Mouse (Mus musculus) midbrain, embryonic 10.5 days (tissue): ENCODE measurements around the gene Pbrm1. TPM values are rescaled to one million over a fixed set of nuclear protein-coding genes. Genes with fewer than 3 reads are reported as not detected.

Experiments
- DNase-seq: peaks from one replicate; pipeline ENCODE4 v3.0.0-alpha.2; 2017; ENCODE audit warnings: low spot score
- H3K27ac ChIP-seq: fragments of 300-500 bp; sonication (generic); replicated peaks from 2 replicates; pipeline ENCODE4 v1.5.1; 2016; ENCODE audit warnings: mild to moderate bottlenecking
- H3K27me3 ChIP-seq: fragments of 300-500 bp; sonication (generic); 2 replicates; pipeline ENCODE4 v1.6.1; 2016; ENCODE audit warnings: low read depth, mild to moderate bottlenecking; ENCODE audit not compliant: poor library complexity, severe bottlenecking
- H3K36me3 ChIP-seq: fragments of 300-500 bp; sonication (generic); 2 replicates; pipeline ENCODE4 v1.6.1; 2016; ENCODE audit warnings: mild to moderate bottlenecking, moderate library complexity
- H3K4me1 ChIP-seq: fragments of 300-500 bp; sonication (generic); 2 replicates; pipeline ENCODE4 v1.6.1; 2016
- H3K4me3 ChIP-seq: fragments of 300-500 bp; sonication (generic); 2 replicates; pipeline ENCODE4 v1.5.1; 2016; ENCODE audit warnings: mild to moderate bottlenecking, moderate library complexity
- H3K9me3 ChIP-seq: fragments of 300-500 bp; sonication (generic); replicated peaks from 2 replicates; pipeline ENCODE4 v1.6.1; 2016; ENCODE audit warnings: mild to moderate bottlenecking
- WGBS: fragments of 180-500 bp; shearing (Covaris S2); methylation state at CpG from one replicate; pipeline ENCODE4 v1.1.7; 2016; 5-methylcytosine and 5-hydroxymethylcytosine counted together
- polyA plus RNA-seq: library from polyadenylated mRNA; unstranded; fragments of >200 nt; fragmentation: Nextera tagmentation; extraction: Ambion mirVana; gene quantifications from 2 replicates; pipeline ENCODE4 v1.2.1, GENCODE M21; 2016

Pbrm1 gene
- polyA plus RNA-seq, 1 experiment from 2014 or later: 158 TPM

DNA sequence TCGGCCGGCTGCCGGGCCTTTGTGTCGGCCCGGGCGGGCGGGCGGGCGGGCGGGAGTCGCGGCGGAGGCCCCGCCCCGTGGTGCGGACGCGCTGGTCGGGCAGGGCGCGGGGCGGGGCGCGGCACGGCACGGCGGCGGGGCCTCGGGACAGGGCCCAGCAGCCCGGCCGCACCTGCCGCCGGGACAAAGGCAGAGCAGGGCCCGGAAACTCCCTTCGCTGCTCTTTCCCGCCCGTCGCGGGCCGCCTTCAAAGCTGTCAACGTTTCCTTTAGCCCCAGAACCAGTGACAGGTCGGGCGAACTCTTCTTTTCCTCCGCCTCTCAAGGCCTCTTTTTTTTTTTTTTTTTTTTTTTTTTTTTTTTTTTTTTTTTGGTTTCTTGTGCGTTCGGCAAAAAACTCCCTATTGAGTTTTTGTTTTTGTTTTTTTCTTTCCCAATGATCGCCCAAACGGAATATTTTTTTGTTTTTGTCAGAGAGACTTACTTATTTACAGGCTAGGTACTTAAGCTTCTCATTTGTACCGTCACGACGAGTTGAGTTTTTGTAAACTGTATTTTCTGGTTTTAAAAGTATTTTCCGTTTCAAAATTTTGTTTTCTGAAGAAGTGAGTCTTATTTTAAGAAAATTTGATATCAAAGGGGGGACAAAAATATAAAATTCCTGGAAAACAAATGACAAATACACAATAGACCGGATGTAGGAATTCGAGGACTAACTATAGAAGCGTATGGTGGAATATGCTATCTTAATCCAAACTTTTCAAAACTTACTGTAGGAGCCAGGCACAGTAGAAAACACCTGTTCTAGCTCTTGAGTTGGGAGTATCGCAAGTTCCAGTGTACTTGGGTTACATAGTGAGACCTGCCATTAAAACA, 630 bp downstream of the Pbrm1 start:
- H3K36me3 ChIP-seq: peaks cover 66% of the 10 kb centered on the region
- DNase-seq: peak; percentile 85
- H3K9me3 ChIP-seq: no peaks in the 10 kb centered on the region
- H3K4me1 ChIP-seq: peaks cover 28% of the 10 kb centered on the region
- 11% methylated on average over 29 of the region's 56 CpGs for WGBS
- no peaks in the 10 kb centered on the region for H3K27me3 ChIP-seq
- peak overlapping the region; percentile 79 for H3K4me3 ChIP-seq
- H3K27ac ChIP-seq: peak overlapping the region; percentile 99

DNA sequence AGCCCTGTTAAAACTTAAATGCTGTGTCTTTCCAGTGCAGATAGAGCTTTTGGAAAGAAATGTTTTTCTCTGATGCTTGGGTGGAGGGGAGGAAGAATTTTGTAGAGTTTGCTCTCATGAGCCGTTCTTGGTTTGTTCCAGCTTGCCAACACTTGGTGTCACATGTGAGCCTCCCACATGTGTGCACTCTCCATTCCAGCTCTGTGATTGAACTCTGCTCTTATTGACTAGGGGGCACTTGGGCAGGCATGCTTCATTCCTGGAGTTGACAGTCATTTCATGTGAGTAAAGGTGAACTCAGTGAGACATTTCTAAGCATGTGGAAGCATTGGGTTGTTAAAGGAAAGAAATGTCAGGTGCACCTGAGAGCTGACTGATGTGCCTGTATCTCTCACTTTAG, 3.6 kb downstream of the Pbrm1 start:
- Histone ChIP-seq H3K9me3 (no peaks in the 10 kb centered on the region), H3K4me1 (peaks cover 21% of the 10 kb centered on the region), H3K36me3 (peaks cover 66% of the 10 kb centered on the region), H3K4me3 (no peak overlapping the region), H3K27ac (no peak overlapping the region), H3K27me3 (no peaks in the 10 kb centered on the region)
- DNase-seq: no peak
- 82% methylated on average over 1 of the region's 1 CpGs for WGBS

DNA sequence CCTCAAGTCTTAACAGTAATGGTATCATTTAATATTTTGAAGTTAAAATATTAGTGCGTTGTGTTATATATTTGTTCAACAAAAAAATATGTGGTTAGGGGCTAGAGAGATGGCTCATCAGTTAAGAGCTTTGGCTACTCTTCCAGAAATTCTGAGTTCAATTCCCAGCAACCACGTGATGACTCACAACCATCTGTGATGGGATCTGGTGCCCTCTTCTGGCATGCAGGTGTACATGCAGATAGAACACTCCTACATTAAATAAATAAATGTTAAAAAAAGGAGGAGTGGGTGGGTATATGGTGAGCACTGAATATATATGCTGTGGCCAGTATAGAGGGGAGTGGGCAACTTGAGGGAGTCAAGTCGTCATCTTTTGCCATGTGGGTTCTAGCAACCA, 6.8 kb downstream of the Pbrm1 start:
- no peak for DNase-seq
- H3K9me3 ChIP-seq: no peaks in the 10 kb centered on the region
- peaks cover 94% of the 10 kb centered on the region for H3K36me3 ChIP-seq
- no peak overlapping the region for H3K4me3 ChIP-seq
- WGBS: 78% methylated on average over 3 of the region's 3 CpGs
- peaks cover 3% of the 10 kb centered on the region for H3K4me1 ChIP-seq
- H3K27me3 ChIP-seq: no peaks in the 10 kb centered on the region
- H3K27ac ChIP-seq: no peak overlapping the region

DNA sequence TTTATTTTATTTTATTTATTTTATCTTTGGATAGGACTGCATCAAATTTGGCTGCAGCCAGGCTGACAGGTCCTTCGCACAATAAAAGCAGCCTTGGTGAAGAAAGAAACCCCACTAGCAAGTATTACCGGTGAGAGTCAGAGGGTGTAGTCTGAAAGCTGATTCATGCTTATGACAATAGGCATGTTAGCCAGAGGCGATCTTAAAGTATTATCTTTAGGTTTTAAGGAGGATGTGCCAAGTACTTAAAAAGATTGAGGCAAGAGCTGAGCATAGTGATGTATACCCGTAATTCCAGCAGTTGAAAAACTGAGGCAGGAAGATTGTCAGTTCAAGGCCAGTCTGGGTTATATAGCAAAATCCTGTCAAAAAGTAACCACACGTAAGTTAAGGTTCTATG, 26.4 kb downstream of the Pbrm1 start:
- WGBS: 93% methylated on average over 5 of the region's 5 CpGs
- Histone ChIP-seq H3K36me3 (peaks cover 100% of the 10 kb centered on the region), H3K27me3 (no peaks in the 10 kb centered on the region), H3K27ac (no peak overlapping the region), H3K4me1 (no peaks in the 10 kb centered on the region), H3K9me3 (no peaks in the 10 kb centered on the region), H3K4me3 (no peak overlapping the region)
- DNase-seq: no peak

DNA sequence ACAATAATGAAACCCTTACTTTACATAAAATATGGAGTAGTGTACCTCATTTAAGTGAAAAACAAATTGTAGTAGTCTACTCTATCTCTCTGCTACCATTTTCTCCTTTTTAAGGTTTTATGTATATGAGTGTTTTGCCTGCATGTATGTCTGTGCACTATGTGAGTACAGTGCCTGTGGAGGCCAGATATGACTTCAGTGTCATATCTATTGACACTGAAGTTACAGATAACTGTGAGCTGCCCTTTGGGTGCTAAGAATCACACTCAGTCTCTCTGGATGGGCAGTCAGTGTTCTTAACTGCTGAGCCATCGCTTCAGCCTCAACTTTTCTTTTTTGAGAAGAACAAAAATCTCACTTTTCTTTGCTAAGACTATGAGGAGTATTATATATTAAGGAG, 26.9 kb downstream of the Pbrm1 start:
- no peak overlapping the region for H3K27ac ChIP-seq
- no peak for DNase-seq
- H3K36me3 ChIP-seq: peaks cover 100% of the 10 kb centered on the region
- H3K9me3 ChIP-seq: no peaks in the 10 kb centered on the region
- no peaks in the 10 kb centered on the region for H3K27me3 ChIP-seq
- no peaks in the 10 kb centered on the region for H3K4me1 ChIP-seq
- H3K4me3 ChIP-seq: no peak overlapping the region
- WGBS: 93% methylated on average over 1 of the region's 1 CpGs

DNA sequence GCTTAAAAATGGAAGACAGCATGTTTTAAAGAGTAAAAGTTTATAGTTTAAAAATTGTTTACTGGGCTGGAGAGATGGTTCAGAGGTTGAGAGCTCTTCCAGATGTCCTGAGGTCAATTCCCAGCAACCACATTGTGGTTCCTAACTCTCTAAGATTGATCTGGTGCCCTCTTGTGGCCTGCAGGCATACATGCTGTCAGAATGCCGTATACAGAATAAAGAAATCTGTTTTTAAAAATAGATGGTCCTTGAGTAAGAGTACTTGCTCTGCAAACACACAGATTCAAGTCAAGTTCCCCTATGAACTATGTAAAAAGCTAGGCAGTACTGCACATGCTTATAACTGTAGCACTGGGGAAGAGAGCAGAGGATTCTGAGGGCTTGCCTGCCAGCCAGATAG, 43.3 kb downstream of the Pbrm1 start:
- WGBS: 91% methylated on average over 1 of the region's 1 CpGs
- Histone ChIP-seq H3K4me1 (no peaks in the 10 kb centered on the region), H3K36me3 (peaks cover 99% of the 10 kb centered on the region), H3K27ac (no peak overlapping the region), H3K4me3 (no peak overlapping the region), H3K9me3 (no peaks in the 10 kb centered on the region), H3K27me3 (no peaks in the 10 kb centered on the region)
- no peak for DNase-seq

DNA sequence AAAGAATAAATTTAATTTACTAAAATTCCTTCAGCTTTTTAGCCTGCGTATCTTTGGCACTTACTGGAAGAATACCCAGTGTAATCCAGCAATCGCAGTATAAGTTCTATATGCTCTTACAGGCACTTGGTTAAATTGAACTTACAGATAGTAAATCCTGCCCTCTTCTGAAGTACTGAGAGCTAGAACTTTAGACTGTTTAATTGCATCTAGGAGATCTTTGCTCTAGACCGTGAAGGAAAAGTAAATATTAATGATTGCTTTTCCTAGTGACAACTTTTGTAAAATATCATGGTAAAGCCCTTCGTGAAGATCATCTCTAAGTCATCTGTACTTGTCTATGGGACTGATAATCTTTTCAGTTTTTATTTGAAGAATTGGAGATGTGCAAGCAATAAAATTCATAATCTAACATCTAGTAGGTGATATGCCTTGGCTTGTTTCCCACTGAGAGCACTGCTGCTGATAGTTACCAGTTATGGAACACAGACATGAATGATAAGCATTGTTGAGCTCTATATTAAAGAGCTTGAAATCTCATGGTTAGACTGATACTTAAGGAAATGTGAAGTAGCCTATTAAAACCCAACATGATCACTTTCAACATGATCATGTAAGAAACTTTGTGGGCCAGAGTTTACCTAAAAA, 50.3 kb downstream of the Pbrm1 start:
- Histone ChIP-seq H3K27me3 (no peaks in the 10 kb centered on the region), H3K4me1 (no peaks in the 10 kb centered on the region), H3K36me3 (peaks cover 95% of the 10 kb centered on the region), H3K9me3 (no peaks in the 10 kb centered on the region), H3K4me3 (no peak overlapping the region), H3K27ac (no peak overlapping the region)
- no peak for DNase-seq
- 96% methylated on average over 4 of the region's 4 CpGs for WGBS

DNA sequence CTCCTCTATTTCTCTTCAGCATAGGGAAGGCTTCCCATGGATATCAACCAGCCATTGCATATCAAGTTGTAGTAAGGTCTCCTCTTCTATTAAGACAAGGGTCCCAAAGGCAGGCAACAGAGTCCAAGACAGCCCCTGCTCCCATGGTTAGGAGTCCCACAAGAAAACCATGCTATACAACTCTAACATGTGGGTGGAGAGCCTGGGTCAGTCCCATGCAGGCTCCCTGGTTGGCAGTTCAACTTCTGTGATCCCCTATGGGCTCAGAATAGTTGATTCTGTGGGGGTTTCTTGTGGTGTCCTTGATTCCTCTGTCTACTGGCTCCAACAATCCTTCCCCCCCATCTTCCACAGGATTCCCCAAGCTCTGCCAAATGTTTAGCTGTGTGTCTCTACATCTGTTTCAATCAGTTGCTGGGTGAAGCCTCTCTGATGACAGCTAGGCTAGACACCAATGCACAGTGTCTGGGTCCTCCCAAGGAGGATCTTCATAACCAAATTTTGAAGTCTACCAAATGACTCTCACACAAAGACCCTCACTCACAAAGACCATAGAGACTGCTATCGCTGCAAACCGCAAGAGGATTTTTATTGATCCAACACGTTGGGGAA, 59.8 kb downstream of the Pbrm1 start:
- Histone ChIP-seq H3K4me3 (no peak overlapping the region), H3K36me3 (peaks cover 97% of the 10 kb centered on the region), H3K4me1 (0 out of 2 replicates have a peak, but pooled peaks cover 3% of the 10 kb centered on the region), H3K27ac (no peak overlapping the region), H3K9me3 (no peaks in the 10 kb centered on the region), H3K27me3 (no peaks in the 10 kb centered on the region)
- no peak for DNase-seq
- 97% methylated on average over 3 of the region's 3 CpGs for WGBS

DNA sequence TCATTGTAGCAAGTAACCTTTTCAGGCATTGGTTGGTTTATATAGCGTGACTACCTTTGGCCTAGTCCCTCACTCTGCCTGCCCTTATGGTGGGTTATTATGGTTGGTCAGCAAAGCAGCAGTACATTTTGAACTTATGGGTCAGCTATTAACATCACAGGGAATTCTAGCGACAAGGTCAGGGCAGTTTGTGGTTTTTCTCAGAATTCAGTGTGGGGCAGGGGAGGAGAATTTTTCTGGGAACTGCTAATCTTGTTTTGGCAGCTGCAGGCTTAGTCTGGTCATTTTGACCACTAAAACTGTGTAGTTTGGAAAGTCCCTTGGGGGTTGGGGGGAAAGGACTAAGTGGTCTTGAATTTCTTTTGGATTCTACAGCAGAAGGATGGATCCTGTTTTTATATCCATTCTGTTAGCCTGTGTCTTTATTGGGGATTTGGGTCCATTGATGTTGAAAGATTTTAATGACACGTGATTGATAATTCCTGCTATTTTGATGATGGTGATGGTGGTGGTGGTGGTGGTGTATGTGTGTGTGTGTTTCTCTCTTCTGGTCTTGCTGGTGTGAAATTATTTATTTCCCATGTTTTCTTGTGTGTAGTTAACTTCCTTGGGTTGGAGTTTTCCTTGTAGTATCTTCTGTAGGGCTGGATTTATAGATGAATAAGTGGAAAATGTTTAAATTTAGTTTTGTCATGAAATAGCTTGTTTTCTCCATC, 60.5 kb downstream of the Pbrm1 start:
- WGBS: 89% methylated on average over 3 of the region's 3 CpGs
- DNase-seq: no peak
- H3K36me3 ChIP-seq: peaks cover 97% of the 10 kb centered on the region

DNA sequence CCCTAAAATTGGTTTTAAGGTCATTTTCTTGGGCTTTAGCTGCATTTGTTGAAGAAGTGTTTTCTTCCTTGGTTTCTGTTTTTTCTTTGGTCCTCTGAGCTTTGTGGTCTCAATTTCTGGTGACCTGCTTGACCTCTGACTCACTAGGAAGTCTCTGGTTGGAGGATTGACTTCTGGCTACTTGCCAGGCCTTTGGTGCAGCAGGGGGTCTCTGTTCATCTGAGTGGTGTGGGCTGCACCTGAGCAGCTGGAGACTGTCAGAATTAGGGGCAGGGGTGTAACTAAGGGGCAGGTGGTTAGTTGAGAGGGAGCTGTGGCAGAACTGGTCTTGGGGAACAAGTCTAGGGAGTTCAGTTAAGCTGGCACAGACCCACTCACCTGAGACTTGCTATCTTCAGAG, 62.2 kb downstream of the Pbrm1 start:
- Histone ChIP-seq H3K27me3 (no peaks in the 10 kb centered on the region), H3K27ac (no peak overlapping the region), H3K4me1 (0 out of 2 replicates have a peak, but pooled peaks cover 3% of the 10 kb centered on the region), H3K9me3 (no peaks in the 10 kb centered on the region), H3K4me3 (no peak overlapping the region), H3K36me3 (peaks cover 97% of the 10 kb centered on the region)
- DNase-seq: no peak

More for the DNA sequence above, 60.5 kb downstream of the Pbrm1 start:
- no peak overlapping the region for H3K27ac ChIP-seq
- no peaks in the 10 kb centered on the region for H3K9me3 ChIP-seq
- no peaks in the 10 kb centered on the region for H3K27me3 ChIP-seq
- H3K4me1 ChIP-seq: 0 out of 2 replicates have a peak, but pooled peaks cover 3% of the 10 kb centered on the region
- H3K4me3 ChIP-seq: no peak overlapping the region

DNA sequence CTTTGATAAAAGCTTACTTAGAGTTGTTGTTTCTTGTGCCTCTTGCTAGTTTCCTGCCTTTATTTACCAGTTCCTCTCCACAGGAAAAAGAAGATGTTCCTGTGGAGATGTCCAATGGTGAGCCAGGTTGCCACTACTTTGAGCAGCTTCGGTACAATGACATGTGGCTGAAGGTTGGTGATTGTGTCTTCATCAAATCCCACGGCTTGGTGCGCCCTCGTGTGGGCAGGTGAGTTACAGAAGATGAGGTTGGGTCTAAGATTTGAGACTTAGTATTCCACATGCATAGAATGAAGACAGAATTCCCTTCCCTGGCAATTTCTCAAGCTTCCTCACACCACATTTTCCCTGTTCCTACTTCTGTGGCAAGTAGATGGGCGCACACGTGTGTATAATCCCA, 68.5 kb downstream of the Pbrm1 start:
- WGBS: 88% methylated on average over 6 of the region's 6 CpGs

DNA sequence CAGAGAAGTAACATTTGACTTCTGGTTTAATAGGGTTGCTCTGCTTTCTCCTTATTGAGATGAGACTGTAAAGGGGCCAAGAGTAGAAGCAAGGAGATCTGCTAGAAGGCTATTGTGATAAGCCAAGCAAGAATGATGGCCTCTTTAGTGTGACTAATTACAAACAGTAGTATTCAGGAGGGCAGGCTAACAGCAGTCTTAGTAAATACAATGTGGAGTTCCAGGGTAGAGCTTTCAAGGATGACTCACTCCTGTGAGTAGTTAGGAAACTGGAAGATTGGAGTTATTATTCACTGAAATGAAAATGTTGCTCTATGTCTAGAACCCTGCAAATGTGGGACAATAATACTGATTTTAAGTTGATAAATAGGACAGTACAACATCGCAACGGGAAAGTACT, 69.6 kb downstream of the Pbrm1 start:
- H3K27me3 ChIP-seq: no peaks in the 10 kb centered on the region
- H3K27ac ChIP-seq: no peak overlapping the region
- no peaks in the 10 kb centered on the region for H3K9me3 ChIP-seq
- no peak for DNase-seq
- peaks cover 100% of the 10 kb centered on the region for H3K36me3 ChIP-seq
- no peak overlapping the region for H3K4me3 ChIP-seq
- 99% methylated on average over 2 of the region's 2 CpGs for WGBS
- H3K4me1 ChIP-seq: no peaks in the 10 kb centered on the region

More for the DNA sequence above, 68.5 kb downstream of the Pbrm1 start:
- H3K27ac ChIP-seq: no peak overlapping the region
- no peak overlapping the region for H3K4me3 ChIP-seq
- no peaks in the 10 kb centered on the region for H3K27me3 ChIP-seq
- no peaks in the 10 kb centered on the region for H3K9me3 ChIP-seq
- no peaks in the 10 kb centered on the region for H3K4me1 ChIP-seq
- DNase-seq: no peak
- H3K36me3 ChIP-seq: peaks cover 100% of the 10 kb centered on the region
